Mouse (Mus musculus) bone marrow macrophage, adult 2 months (primary cell): ENCODE measurements at regions not wholly inside any gene's neighbourhood (a gene's known extent, or its start where the extent isn't known, plus 50 kb on each side); places are given as distances from the start of the nearest gene placed in this dataset.

ENCODE experiments used
- CTCF ChIP-seq: IDR thresholded peaks from 2 replicates; pipeline ENCODE4 v1.5.1; 2012; ENCODE audit warnings: low read depth, mild to moderate bottlenecking, low read length, moderate library complexity
- POLR2A ChIP-seq: IDR thresholded peaks from 2 replicates; pipeline ENCODE4 v1.6.1; 2012; ENCODE audit warnings: mild to moderate bottlenecking, low read depth, low read length, borderline replicate concordance

- TF ChIP-seq CTCF (no peak), POLR2A (no peak)
Measured at GRCm38 (mm10) chr11:110890411-110890810, 77.4 kb upstream of the Kcnj16 start.
